ENCODE assay signal across 8 mouse cellular contexts in genomic region chr11:22858441-22859300, GRCm38 (mm10). TPM values are rescaled to one million over a fixed set of nuclear protein-coding genes. Genes with fewer than 3 reads are reported as not detected.
DNase-seq lines count a peak whose midpoint lies in the region; ATAC-seq and TF ChIP-seq lines count a peak whose summit lies in the region.

No protein-coding gene starts in this region.

- in situ Hi-C loops in ES-E14 (cut with MboI; ENCODE audit: low sequenced_read_pairs in 2 of 2, unreplicated experiment in 2 of 2), result no loop called here

- no peaks in the 10 kb centered on the region for H3K9me3 ChIP-seq in ES-E14 (ENCODE audit: control insufficient read depth, insufficient read depth, low read depth, low read length)
- H3K9me3 ChIP-seq in forebrain, embryonic 12.5 days, result no peaks in the 10 kb centered on the region
- no peaks in the 10 kb centered on the region for H3K9me3 ChIP-seq in stomach, embryonic 15.5 days

- H3K4me1 ChIP-seq in ES-E14 (ENCODE audit: control insufficient read depth in 2 of 2, insufficient read depth in 2 of 2, low read length in 2 of 2, poor library complexity in 1 of 2), result peaks cover 4 to 11% of the 10 kb centered on the region in 2 experiments
- peaks cover 27% of the 10 kb centered on the region for H3K4me1 ChIP-seq in forebrain, embryonic 12.5 days
- H3K4me1 ChIP-seq in stomach, embryonic 15.5 days, result peaks cover 14% of the 10 kb centered on the region

- no peaks in the 10 kb centered on the region for H3K36me3 ChIP-seq in ES-E14 (ENCODE audit: control insufficient read depth, insufficient read depth, low read length, poor library complexity, severe bottlenecking)
- no peaks in the 10 kb centered on the region for H3K36me3 ChIP-seq in forebrain, embryonic 12.5 days (replicated peaks)
- no peaks in the 10 kb centered on the region for H3K36me3 ChIP-seq in stomach, embryonic 15.5 days

- peaks cover 71% of the 10 kb centered on the region for H3K27me3 ChIP-seq in forebrain, embryonic 12.5 days
- no peaks in the 10 kb centered on the region for H3K27me3 ChIP-seq in stomach, embryonic 15.5 days (replicated peaks)

- H3K27ac ChIP-seq in ES-E14 (ENCODE audit: insufficient read depth, low read depth, low read length, poor library complexity, severe bottlenecking), result peak overlapping the region; percentile 71
- no peak overlapping the region for H3K27ac ChIP-seq in forebrain, embryonic 12.5 days
- H3K27ac ChIP-seq in stomach, embryonic 15.5 days, result peak overlapping the region; percentile 91

- peak overlapping the region; percentile 99 for H3K4me2 ChIP-seq in forebrain, embryonic 12.5 days
- H3K4me2 ChIP-seq in stomach, embryonic 15.5 days, result peak overlapping the region; percentile 97

- peak overlapping the region; percentile 94 to 97 for H3K4me3 ChIP-seq in ES-E14 (ENCODE audit: insufficient read depth in 1 of 2, low read depth in 1 of 2, low read length in 2 of 2, poor library complexity in 1 of 2, severe bottlenecking in 1 of 2)
- peak overlapping the region; percentile 75 for H3K4me3 ChIP-seq in forebrain, embryonic 12.5 days (replicated peaks)
- H3K4me3 ChIP-seq in stomach, embryonic 15.5 days (replicated peaks), result peak overlapping the region; percentile 86

- DNase-seq in frontal cortex, postnatal 25 days (ENCODE audit: low spot score in 2 of 2), result no peak
- DNase-seq in ES-E14 (ENCODE audit: low read depth, low spot score), result no peak
- peak; percentile 84 for DNase-seq in kidney, adult 9 months
- no peak for DNase-seq in left cerebral cortex, postnatal 14 days (ENCODE audit: low spot score in 2 of 2)

- peak overlapping the region; percentile 94 for H3K9ac ChIP-seq in ES-E14 (ENCODE audit: insufficient read depth, low read depth, low read length, poor library complexity, severe bottlenecking)
- peak overlapping the region; percentile 65 for H3K9ac ChIP-seq in forebrain, embryonic 12.5 days
- peak overlapping the region; percentile 70 for H3K9ac ChIP-seq in stomach, embryonic 15.5 days

- WGBS in forebrain, embryonic 12.5 days, result 1% methylated on average over 50 of the region's 50 CpGs
- WGBS in stomach, embryonic 15.5 days, result 4% methylated on average over 50 of the region's 50 CpGs

- ATAC-seq in frontal cortex, adult (ENCODE audit: low TSS enrichment), result 0 out of 2 replicates have a peak, but pooled peaks have one; percentile 19
- peak; percentile 5; the same call in 1 of the 2 replicates for ATAC-seq in forebrain, embryonic 12.5 days (ENCODE audit: low FRiP score)
- ATAC-seq in megakaryocyte, adult 5-6 weeks (ENCODE audit: poor library complexity, severe bottlenecking), result peak; percentile 16
- ATAC-seq in stomach, embryonic 15.5 days (ENCODE audit: insufficient read depth, low FRiP score, low read depth), result peak; percentile 19

- intact Hi-C loops in left cerebral cortex, postnatal 14 days (cut with DNase I), result loop anchor here (5.0 kb wide), 1 partner anchor 99 kb away; no protein-coding TSS in a partner anchor

TF ChIP-seq in ES-E14, 5 proteins besides CTCF, POLR2A, EP300 and RAD21:
- TF ChIP-seq CHD2 (IDR thresholded peaks at IDR 0.05; ENCODE audit: low read depth, low read length) (no peak), ZNF384 (IDR thresholded peaks at IDR 0.05; ENCODE audit: low read depth, low read length) (no peak), ZC3H11A (IDR thresholded peaks at IDR 0.05; ENCODE audit: borderline replicate concordance, low read depth, low read length) (no peak), HCFC1 (IDR thresholded peaks at IDR 0.05; ENCODE audit: borderline replicate concordance, insufficient read depth, low read length) (no peak), MAFK (IDR thresholded peaks at IDR 0.05; ENCODE audit: insufficient read depth, low read depth, low read length) (no peak)

RNA-seq across cellular contexts. Expression of gene B3gnt2, which starts 2.1 kb away (rescaled TPM):
- total RNA-seq in ES-E14 (2012; rRNA removed), result 25.7 and 52.9 TPM in 2 replicates
- 2.6 and 3.5 TPM in 2 replicates for polyA plus RNA-seq in forebrain, embryonic 12.5 days (2016; fragmentation: Nextera tagmentation; extraction: Ambion mirVana)
- total RNA-seq in megakaryocyte, adult 5-6 weeks (2015), result 8.3 and 13.0 TPM in 2 replicates
- total RNA-seq in megakaryocyte, adult 5-6 weeks (2017), result 20.8 and 28.9 TPM in 2 replicates
- 11.8 and 13.6 TPM in 2 replicates for polyA plus RNA-seq in stomach, embryonic 15.5 days (2015; fragmentation: Nextera tagmentation; extraction: Ambion mirVana)
- 10 to 100 TPM in 1 of 2 experiments, 1 to 10 TPM in 1; 7.9 to 14.4 TPM for total RNA-seq in left cerebral cortex, postnatal 14 days (2021)
